Mouse (Mus musculus) spleen, postnatal 4 days (tissue): ENCODE results near the gene Araf.

ENCODE experiments used
- DNase-seq, 2 experiments: peaks; one replicate each; pipeline ENCODE4 v3.0.0; 2022; ENCODE audit warnings: low spot score in 2 of 2

The Araf gene

GRCm38 (mm10) chrX:20848256-20848984, 50.8 kb downstream of the Araf start:
- peak; percentile 84 to 85 for DNase-seq

- DNase-seq, result peak in 1 of 2 experiments; percentile 53
These were observed 56.2 kb downstream of the Araf start for GRCm38 (mm10) chrX:20853794-20854193.

- no peak for DNase-seq
These were observed 64.0 kb downstream of the Araf start for GRCm38 (mm10) chrX:20861453-20862104.

GRCm38 (mm10) chrX:20862105-20863065, 64.8 kb downstream of the Araf start:
- DNase-seq, result no peak

- DNase-seq, result no peak
These were observed 65.8 kb downstream of the Araf start for GRCm38 (mm10) chrX:20863161-20864101.

GRCm38 (mm10) chrX:20868091-20868490, 70.5 kb downstream of the Araf start:
- no peak for DNase-seq

GRCm38 (mm10) chrX:20869203-20869602, 71.6 kb downstream of the Araf start:
- DNase-seq, result no peak

GRCm38 (mm10) chrX:20869962-20870513, 72.4 kb downstream of the Araf start, which contains the start of gene Timp1:
Gene Timp1 (plus strand): TSS chrX:20870166.
- no peak for DNase-seq

GRCm38 (mm10) chrX:20872928-20873500, 75.4 kb downstream of the Araf start:
- DNase-seq, result no peak

- no peak for DNase-seq
These were observed 77.6 kb downstream of the Araf start for GRCm38 (mm10) chrX:20875241-20875640.

- DNase-seq, result no peak
These were observed 112.5 kb downstream of the Araf start for GRCm38 (mm10) chrX:20910074-20910473.
